Mouse (Mus musculus): ENCODE data around the gene Ppm1h. TPM values are rescaled to one million over a fixed set of nuclear protein-coding genes. Genes with fewer than 3 reads are reported as not detected.

Ppm1h gene
- polyA plus RNA-seq, 1 experiment = 13.1 TPM

GRCm38 (mm10) chr10:122912701-122913368 is 234.3 kb downstream of the Ppm1h start:
- WGBS = 39% methylated on average over 19 of the region's 19 CpGs
- H3K4me1 ChIP-seq (ENCODE audit: control insufficient read depth, insufficient read depth, low read length) = no peaks in the 10 kb centered on the region
- no peak overlapping the region for H3K27ac ChIP-seq (ENCODE audit: control insufficient read depth, insufficient read depth, low read depth, low read length, poor library complexity)
- TF ChIP-seq POLR2A (IDR thresholded peaks at IDR 0.05; ENCODE audit: borderline replicate concordance, control insufficient read depth, low read depth, low read length) (no peak), CTCF (IDR thresholded peaks at IDR 0.05; ENCODE audit: control insufficient read depth, insufficient read depth, low read length) (no peak)
- H3K4me3 ChIP-seq (replicated peaks; ENCODE audit: control insufficient read depth, low read depth, low read length) = no peak overlapping the region

GRCm38 (mm10) chr10:122913393-122913792 is 234.8 kb downstream of the Ppm1h start:
- no peak overlapping the region for H3K4me3 ChIP-seq (replicated peaks; ENCODE audit: control insufficient read depth, low read depth, low read length)
- no peak overlapping the region for H3K27ac ChIP-seq (ENCODE audit: control insufficient read depth, insufficient read depth, low read depth, low read length, poor library complexity)
- no peaks in the 10 kb centered on the region for H3K4me1 ChIP-seq (ENCODE audit: control insufficient read depth, insufficient read depth, low read length)
- 86% methylated on average over 11 of the region's 11 CpGs for WGBS
- TF ChIP-seq POLR2A (IDR thresholded peaks at IDR 0.05; ENCODE audit: borderline replicate concordance, control insufficient read depth, low read depth, low read length) (no peak), CTCF (IDR thresholded peaks at IDR 0.05; ENCODE audit: control insufficient read depth, insufficient read depth, low read length) (no peak)

GRCm38 (mm10) chr10:122915905-122916304 is 237.3 kb downstream of the Ppm1h start:
- no peak for TF ChIP-seq CTCF (IDR thresholded peaks at IDR 0.05; ENCODE audit: control insufficient read depth, insufficient read depth, low read length)
- TF ChIP-seq POLR2A (IDR thresholded peaks at IDR 0.05; ENCODE audit: borderline replicate concordance, control insufficient read depth, low read depth, low read length) = no peak
- Histone ChIP-seq H3K4me1 (ENCODE audit: control insufficient read depth, insufficient read depth, low read length) (no peaks in the 10 kb centered on the region), H3K4me3 (replicated peaks; ENCODE audit: control insufficient read depth, low read depth, low read length) (no peak overlapping the region), H3K27ac (ENCODE audit: control insufficient read depth, insufficient read depth, low read depth, low read length, poor library complexity) (no peak overlapping the region)
- 62% methylated on average over 8 of the region's 8 CpGs for WGBS

GRCm38 (mm10) chr10:122917648-122918324 is 239.2 kb downstream of the Ppm1h start:
- 90% methylated on average over 14 of the region's 14 CpGs for WGBS
- Histone ChIP-seq H3K27ac (ENCODE audit: control insufficient read depth, insufficient read depth, low read depth, low read length, poor library complexity) (no peak overlapping the region), H3K4me3 (replicated peaks; ENCODE audit: control insufficient read depth, low read depth, low read length) (no peak overlapping the region), H3K4me1 (ENCODE audit: control insufficient read depth, insufficient read depth, low read length) (no peaks in the 10 kb centered on the region)
- no peak for TF ChIP-seq CTCF (IDR thresholded peaks at IDR 0.05; ENCODE audit: control insufficient read depth, insufficient read depth, low read length)
- TF ChIP-seq POLR2A (IDR thresholded peaks at IDR 0.05; ENCODE audit: borderline replicate concordance, control insufficient read depth, low read depth, low read length) = no peak

GRCm38 (mm10) chr10:122918325-122918694 is 239.7 kb downstream of the Ppm1h start:
- Histone ChIP-seq H3K27ac (ENCODE audit: control insufficient read depth, insufficient read depth, low read depth, low read length, poor library complexity) (no peak overlapping the region), H3K4me1 (ENCODE audit: control insufficient read depth, insufficient read depth, low read length) (no peaks in the 10 kb centered on the region), H3K4me3 (replicated peaks; ENCODE audit: control insufficient read depth, low read depth, low read length) (no peak overlapping the region)
- TF ChIP-seq CTCF (IDR thresholded peaks at IDR 0.05; ENCODE audit: control insufficient read depth, insufficient read depth, low read length) (no peak), POLR2A (IDR thresholded peaks at IDR 0.05; ENCODE audit: borderline replicate concordance, control insufficient read depth, low read depth, low read length) (no peak)
- 92% methylated on average over 9 of the region's 9 CpGs for WGBS

GRCm38 (mm10) chr10:122918754-122919153 is 240.2 kb downstream of the Ppm1h start:
- WGBS = 85% methylated on average over 5 of the region's 5 CpGs
- Histone ChIP-seq H3K27ac (ENCODE audit: control insufficient read depth, insufficient read depth, low read depth, low read length, poor library complexity) (no peak overlapping the region), H3K4me1 (ENCODE audit: control insufficient read depth, insufficient read depth, low read length) (no peaks in the 10 kb centered on the region), H3K4me3 (replicated peaks; ENCODE audit: control insufficient read depth, low read depth, low read length) (no peak overlapping the region)
- TF ChIP-seq CTCF (IDR thresholded peaks at IDR 0.05; ENCODE audit: control insufficient read depth, insufficient read depth, low read length) (no peak), POLR2A (IDR thresholded peaks at IDR 0.05; ENCODE audit: borderline replicate concordance, control insufficient read depth, low read depth, low read length) (no peak)

GRCm38 (mm10) chr10:122919416-122919815 is 240.9 kb downstream of the Ppm1h start:
- Histone ChIP-seq H3K4me1 (ENCODE audit: control insufficient read depth, insufficient read depth, low read length) (no peaks in the 10 kb centered on the region), H3K4me3 (replicated peaks; ENCODE audit: control insufficient read depth, low read depth, low read length) (no peak overlapping the region), H3K27ac (ENCODE audit: control insufficient read depth, insufficient read depth, low read depth, low read length, poor library complexity) (no peak overlapping the region)
- TF ChIP-seq CTCF (IDR thresholded peaks at IDR 0.05; ENCODE audit: control insufficient read depth, insufficient read depth, low read length) (no peak), POLR2A (IDR thresholded peaks at IDR 0.05; ENCODE audit: borderline replicate concordance, control insufficient read depth, low read depth, low read length) (no peak)
- WGBS = 79% methylated on average over 2 of the region's 2 CpGs

- Histone ChIP-seq H3K27ac (ENCODE audit: control insufficient read depth, insufficient read depth, low read depth, low read length, poor library complexity) (no peak overlapping the region), H3K4me1 (ENCODE audit: control insufficient read depth, insufficient read depth, low read length) (no peaks in the 10 kb centered on the region), H3K4me3 (replicated peaks; ENCODE audit: control insufficient read depth, low read depth, low read length) (no peak overlapping the region)
- 86% methylated on average over 11 of the region's 11 CpGs for WGBS
- TF ChIP-seq CTCF (IDR thresholded peaks at IDR 0.05; ENCODE audit: control insufficient read depth, insufficient read depth, low read length) = no peak
- no peak for TF ChIP-seq POLR2A (IDR thresholded peaks at IDR 0.05; ENCODE audit: borderline replicate concordance, control insufficient read depth, low read depth, low read length)
Observed at GRCm38 (mm10) chr10:122920218-122920795, 241.7 kb downstream of the Ppm1h start.

All from bone marrow, adult 2 months (tissue).